Mouse (Mus musculus): ENCODE measurements at regions not wholly inside any gene's neighbourhood (a gene's known extent, or its start where the extent isn't known, plus 50 kb on each side); places are given as distances from the start of the nearest gene placed in this dataset.
A peak's percentile ranks its signal among the peaks of the same experiment; 100 is the strongest.

DNA sequence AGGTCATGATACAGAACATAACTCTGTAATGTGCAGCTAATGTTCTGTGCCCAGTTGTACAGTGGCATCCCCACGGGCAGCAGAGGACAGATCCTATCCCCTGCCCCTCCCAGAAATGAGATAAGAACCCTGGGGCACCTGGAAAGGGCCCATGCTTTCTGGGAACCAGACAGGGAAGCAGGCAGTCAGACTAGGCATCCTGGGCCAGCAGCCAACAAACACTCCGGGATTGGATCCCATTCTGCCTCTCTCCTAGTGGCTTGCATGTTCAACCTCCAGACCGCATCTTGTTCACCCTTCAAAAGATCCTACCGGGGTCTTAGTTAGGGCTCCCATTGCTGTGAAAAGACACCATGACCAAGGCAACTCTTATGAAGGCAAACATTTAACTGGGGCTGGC lies 229.0 kb upstream of the Rpl38 start:
- no peak for DNase-seq (ENCODE audit: low spot score in 2 of 2)

DNA sequence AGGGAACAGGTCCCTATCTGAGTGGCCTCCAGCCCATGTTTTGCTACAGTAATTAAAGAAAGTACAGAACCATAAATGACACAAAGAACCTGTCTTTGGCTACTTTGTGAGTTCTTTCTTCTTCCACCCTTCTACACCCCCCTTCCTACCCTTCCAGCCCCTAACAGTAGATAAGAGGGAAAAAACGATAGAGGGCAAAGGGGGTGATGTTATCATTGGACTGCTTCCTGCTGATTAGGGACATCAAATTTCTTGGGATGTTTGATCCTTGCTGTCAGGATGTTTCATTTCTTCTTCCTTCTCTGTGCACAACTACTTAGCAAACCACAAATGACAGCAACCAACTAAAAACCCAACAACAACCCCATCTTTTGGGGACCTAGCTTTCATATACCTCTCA lies 232.5 kb upstream of the Rpl38 start:
- no peak for DNase-seq (ENCODE audit: low spot score in 2 of 2)

DNA sequence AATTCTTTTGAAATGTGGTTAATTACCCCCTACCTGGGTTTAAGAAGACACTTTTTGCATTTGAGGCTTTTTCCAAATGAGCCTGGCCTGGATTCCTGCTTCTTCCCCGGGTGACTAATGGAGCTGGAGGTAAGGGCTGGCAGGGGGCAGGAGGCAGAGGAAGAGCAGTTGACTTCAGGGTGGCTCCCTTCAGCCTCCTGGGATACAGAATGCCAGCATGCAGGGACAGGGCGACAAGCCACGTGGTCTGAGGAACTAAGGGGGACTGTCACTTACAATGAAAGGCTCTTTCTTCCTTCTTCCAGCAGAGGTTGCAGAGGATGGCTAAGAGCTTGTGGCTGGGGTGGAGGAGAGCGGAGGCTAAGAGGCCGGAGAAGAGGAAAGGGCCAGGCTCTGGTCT lies 234.8 kb upstream of the Rpl38 start:
- DNase-seq (ENCODE audit: low spot score in 2 of 2) = no peak

DNA sequence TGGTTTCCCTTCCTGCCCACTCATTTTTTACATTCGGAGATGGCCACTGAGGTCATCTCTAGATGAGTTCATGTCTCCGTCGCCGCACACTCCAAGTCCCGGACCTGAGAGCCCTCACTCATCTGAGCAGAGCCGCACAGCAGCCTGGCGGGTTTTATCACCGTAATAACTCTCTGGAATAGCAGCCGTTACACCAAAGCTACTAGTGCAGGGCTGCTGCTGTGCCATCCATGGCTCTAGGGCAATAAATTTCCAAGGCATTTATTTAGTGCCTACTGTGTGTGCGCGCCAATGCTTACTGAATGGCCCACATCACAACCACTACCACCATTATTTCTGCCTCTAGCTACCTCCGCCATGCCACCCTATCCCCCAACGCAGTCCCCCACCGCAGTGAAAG lies 242.9 kb upstream of the Rpl38 start:
- DNase-seq (ENCODE audit: low spot score in 2 of 2) = no peak

DNA sequence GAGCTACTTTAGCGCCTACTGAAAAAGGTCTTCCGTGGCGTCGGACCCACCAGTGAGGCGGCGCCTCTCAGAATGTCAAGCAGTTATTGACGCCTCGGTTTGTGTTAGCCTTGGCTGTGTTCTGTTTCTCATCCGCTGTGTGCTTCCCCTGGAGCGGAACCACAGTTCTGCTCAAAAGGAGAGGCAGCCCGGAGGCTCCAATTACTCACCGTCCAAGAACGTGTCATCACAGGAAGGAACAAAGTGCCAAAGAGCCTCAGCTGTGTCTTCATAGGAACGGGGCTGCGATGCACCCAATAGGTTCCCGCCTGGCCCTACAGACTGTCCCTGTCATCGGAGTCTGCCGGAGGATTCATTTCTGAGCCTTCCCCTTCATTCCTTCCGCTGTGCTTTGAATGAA lies 245.0 kb upstream of the Rpl38 start:
- no peak for DNase-seq (ENCODE audit: low spot score in 2 of 2)

DNA sequence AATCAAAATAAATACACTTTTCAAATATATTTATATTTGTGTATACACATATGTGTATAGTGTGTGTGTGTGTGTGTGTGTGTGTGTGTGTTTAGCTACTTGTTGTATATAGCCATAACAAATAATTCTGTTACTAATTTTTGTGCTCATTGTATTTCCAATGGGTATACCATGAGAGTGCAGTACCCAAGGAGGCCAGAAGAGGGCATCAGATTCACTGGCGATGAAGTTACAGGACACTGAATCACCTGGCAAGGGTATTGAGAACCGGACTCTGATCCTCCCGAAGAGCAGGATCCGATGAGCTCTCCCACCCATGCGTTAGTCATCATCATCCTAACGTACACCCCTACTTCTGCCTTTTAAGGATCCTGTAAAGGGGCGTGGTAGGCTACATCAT lies 249.3 kb upstream of the Rpl38 start:
- DNase-seq (ENCODE audit: low spot score in 2 of 2) = no peak

DNA sequence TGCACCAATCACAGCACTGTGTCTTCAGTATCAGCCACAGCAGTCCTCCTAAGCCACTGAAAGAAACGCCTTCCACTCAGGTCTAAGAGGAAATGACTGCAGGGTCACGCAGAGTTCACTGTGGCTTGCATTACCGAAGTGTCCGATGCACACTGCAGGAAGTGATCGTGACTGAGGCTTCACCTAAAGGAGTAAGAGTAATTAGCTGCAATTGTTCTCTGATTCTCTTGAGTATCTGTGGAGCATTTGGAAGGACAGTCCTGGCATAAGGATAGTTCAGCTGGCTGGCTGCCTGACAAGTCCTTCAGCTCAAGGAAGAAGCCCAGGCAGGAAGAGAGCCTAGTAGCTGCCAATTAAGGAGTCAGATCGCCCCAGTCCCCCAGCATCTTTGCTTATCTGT lies 252.2 kb upstream of the Rpl38 start:
- DNase-seq (ENCODE audit: low spot score in 2 of 2) = peak in 1 of 2 experiments; percentile 14

DNA sequence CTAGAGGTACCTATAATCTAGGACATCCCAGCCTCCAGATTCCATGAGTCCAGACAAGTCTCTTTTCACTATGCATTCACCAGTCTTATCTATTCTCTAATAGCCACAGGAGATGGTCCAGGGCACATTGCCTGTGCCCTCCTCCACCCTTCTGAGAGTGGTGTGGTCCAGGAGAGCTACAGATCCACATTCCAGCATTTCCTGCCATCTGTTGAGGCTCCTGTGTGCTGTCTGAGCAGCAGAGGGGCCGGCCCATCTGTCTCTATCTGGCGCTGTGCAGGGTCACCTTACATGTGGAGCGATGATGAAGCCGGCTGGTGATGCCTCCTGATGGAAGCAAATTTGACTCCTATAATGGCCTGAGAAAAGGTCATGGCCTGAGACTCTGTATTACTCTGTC lies 263.9 kb upstream of the Rpl38 start:
- no peak for DNase-seq (ENCODE audit: low spot score in 2 of 2)

DNA sequence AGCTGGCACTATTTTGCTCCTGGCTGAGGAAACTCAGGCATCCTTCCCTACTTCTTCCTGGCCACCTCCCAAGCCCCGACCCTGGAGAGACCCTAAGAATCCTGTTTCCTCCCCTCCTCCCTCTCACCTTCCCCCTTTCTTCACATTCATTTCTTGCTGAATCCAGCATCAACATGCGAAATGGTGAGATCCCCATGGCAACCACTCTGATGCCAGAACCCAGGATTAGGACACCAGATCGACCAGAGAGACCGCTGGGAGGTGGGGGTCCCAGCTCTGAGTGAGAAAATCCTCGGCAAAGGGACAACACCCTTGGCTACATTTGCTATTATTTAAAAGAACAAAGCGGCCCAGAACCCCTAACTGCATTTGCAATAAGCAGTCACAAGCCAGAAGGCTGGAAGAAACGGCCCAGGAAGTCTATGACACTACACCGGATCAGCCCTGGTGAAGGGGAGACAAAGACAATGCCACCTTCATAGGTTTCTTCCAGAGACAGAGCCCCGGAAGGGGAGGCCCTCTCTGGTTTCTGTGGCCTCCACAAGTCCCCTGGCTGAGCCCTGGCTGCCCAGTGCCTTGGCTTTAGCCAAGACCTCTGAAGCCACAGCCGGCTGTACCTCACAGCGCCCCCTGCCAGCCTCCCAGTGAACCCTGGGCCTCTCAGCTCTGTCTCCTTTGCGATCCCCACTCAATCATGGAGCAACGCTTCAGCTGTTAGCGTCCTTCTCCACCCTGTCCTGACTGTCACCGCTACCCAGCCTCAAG lies 265.6 kb upstream of the Rpl38 start:
- no peak for DNase-seq (ENCODE audit: low spot score in 2 of 2)

DNA sequence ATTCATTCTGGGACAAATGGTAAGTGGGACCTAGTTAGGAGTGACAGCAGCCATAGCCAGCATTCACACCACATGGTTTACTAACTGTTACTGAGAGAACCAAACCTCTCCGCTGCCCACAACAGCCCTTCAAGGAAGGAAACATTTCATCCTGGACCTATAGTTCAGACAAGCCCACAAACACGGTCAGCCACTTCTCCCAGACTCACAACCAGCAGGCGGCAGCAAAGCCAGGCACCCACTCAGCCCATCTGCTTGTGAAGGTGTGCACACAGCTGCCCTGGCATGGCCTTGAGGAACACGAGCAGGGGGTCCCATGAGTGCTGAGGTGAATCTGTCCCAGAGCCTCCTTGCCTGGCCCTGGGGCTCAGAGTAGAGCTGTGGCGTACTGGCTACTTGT lies 267.6 kb upstream of the Rpl38 start:
- DNase-seq (ENCODE audit: low spot score in 2 of 2) = no peak

DNA sequence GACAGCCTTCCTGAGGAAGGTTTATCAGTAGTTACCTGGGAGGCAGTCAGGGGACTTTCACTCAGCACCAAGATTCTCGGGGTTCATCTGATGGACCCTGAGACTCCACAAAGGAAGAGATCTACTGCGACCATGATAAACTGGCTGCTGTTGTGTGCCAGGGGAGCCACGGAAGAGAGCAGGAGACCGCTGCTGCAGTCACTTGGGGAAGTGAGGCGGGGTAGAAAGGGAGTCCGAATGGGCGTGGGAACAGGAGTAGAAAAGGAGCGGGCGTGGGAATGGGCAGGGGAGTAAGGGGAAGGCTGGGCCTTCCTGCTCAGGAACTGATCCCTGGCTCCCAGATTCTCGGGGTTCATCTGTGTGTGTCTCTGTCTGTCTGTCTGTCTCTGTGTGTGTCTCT lies 276.2 kb upstream of the Rpl38 start:
- no peak for DNase-seq (ENCODE audit: low spot score in 2 of 2)

DNA sequence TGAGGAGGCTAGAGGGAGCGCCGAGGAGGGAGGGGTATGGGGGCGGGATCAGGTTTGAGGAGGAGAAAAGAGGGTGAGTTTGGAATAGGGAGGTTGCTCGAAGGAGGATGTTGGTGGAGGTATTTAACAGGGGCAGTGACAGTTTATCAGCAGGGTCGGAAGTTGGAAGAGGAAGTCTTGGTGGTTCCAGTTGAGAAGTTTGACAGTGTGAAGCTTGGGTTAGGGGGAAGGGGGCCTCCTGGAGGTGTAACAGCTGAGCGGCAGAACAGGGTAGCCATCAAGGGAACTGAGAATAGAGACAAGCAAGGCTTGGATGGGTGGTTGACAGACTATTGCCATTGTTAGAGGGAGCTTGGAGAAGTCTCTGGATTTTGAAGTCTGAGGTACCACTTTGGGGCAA lies 276.8 kb upstream of the Rpl38 start:
- DNase-seq (ENCODE audit: low spot score in 2 of 2) = peak in 1 of 2 experiments; percentile 51

DNA sequence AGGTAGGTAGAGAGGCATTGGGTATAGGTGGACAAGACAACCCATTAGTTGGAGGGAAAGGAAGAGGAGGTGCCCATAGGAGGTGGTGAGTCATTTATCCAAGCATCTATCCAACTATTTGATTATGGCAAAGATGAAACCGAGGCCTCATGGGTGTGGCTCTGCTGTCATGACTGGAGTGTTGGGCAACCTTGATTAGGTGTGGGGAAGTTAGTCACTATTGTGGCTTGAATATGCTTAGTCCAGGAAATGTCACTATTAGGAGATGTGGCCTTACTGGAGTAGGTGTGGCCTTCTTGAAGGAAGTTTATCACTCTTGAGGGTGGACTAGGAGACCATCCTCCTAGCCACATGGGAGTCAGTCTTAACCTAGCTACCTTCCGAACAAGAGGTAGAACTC lies 281.2 kb upstream of the Rpl38 start:
- DNase-seq (ENCODE audit: low spot score in 2 of 2) = no peak

DNA sequence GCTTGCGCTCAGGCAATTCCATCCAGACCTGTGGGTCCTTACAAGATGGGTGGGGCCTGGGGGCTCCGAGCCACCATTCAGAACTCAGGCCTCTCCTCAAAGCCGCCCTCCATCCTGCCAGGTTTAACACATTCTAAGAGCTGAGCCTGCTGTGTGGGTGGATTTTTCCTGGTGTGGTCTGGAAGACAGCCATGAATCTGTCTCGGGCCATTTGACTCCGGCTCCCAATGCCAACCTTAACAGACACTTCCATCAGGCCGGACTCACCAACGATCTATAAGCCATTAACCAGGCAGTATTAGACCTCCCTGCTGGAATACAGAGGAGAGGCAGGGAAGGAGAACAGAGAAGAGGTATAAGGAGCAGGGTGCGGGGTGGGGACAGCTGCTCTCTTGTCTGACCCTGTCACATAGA lies 288.9 kb upstream of the Rpl38 start:
- DNase-seq (ENCODE audit: low spot score in 2 of 2) = no peak

DNA sequence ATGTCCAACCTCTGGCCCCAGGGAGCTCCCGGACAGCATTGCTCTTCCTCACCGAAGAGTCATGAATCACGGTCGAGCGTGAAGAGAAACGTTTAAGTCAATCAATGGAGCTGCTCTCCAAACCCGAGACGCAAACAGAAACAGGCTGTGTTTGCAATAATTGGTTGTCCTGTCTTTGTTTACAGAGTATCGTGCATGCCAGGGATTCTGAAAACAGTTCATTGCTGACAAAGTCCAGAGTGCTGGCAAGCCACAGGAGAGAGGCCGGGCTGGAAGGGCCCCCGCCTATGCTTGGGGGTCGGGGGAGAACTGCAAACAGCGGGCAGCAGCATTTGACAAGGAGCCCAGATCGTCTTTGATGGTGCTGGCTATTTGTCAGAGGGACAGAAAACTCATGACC lies 292.4 kb upstream of the Rpl38 start:
- no peak for DNase-seq (ENCODE audit: low spot score in 2 of 2)

DNA sequence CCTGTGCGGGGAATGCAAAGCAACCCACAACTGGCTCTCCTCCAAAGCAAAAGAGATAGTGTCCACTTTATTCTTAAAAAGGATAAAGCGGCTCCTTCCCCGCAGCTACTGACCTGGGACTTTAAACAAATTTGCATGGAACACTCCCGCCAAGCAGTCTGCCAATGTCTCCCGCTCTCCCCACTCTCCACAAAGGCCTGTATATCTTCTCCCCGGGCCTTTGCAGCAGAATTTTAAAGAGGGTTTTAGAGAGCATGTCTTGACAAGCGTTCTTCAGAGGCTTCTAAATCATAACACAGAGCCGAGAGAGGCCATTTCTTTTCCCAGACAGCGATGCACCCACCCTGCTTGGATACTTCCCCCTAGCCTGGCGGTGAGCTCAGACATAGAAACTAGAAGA lies 297.6 kb upstream of the Rpl38 start:
- DNase-seq (ENCODE audit: low spot score in 2 of 2) = no peak

DNA sequence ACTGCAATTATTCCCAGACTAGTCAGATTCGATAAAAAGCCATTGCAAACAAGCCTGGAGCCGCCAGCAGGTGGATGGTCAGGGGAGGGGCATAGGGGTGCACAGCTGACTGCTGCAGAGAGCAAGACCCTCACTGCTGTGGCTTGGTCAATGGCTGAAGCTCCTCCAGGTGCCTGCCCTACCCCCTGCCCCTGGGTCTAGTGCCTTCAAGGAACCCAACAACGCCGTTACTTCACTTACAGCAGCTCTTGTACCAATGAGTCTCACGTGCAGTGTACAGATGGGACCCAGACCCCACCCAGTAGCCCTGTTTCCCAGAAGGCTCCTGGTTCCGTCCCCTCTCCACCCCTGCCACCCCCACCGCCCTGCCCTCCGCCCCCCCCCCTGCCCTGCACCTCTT lies 300.5 kb upstream of the Rpl38 start:
- DNase-seq (ENCODE audit: low spot score in 2 of 2) = no peak

DNA sequence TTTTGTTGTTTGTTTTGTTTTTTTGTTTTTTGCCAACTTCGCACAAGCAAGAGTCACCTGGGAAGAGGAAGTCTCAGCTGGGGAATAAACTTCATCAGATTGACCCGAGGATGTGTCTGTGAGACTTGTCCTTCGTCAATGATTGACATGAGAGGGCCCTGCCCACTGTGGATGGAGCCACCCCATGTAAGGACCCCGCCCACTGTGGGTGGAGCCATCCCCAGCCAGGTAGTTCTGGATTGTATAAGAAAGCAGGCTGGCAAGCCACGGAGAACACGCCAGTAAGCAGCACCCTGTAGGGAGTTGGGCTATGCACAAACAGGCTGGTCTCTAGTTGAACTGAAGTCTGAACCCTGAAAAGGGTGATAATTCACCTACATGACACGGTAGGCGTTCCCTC lies 294.1 kb upstream of the Sdk2 start:
- no peak for DNase-seq (ENCODE audit: low spot score in 2 of 2)

DNA sequence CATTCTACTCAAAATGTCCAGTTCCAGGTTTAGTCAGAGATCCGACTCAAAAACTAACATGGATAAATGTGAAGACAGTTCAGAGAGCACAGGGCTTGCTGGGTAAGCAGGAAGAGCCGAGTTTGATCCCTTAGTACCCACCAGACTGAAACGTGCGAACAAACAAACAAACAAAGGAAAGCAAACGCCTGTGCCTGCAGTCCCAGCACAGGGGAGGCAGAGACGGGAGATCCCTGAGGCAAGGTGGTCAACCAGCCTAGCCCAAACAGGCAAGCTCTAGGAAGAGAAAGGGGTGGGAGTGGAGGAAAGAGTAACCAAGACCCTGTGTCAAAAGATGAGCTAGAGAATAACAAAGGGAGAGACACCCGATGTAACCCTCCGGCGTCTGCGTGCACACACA lies 293.5 kb upstream of the Sdk2 start:
- no peak for DNase-seq (ENCODE audit: low spot score in 2 of 2)

DNA sequence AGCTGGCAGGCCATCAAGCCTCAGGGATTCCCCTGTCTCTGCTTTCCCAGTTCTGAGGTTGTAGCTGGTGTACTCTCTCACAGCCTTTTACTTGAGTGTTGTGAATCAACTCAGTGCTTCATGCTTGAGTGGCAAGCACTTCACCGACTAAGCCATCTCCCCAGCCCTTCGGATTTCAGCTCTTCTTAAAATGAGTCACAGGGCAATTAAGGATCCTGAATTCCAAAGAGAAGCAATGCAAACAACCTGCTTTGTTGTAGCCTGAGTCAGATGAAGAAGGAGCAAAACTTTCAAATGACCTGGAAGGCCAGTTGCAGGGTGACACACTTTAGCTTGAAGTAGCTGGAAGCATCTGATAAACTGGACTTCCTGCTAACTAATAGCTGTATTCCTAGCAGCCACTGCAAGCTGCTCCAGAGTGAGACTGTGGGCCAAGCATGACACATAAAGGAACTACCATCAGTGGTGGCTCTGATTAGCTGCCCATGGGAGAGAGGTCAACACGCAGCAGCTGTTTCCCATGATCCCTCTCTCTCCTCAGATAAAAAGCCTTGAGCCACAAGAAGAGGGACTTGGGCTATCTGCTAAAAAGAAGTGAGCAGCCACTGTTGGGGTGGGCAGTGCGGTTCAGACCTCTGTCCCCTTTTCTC lies 285.4 kb upstream of the Sdk2 start:
- DNase-seq (ENCODE audit: low spot score in 2 of 2) = no peak

DNA sequence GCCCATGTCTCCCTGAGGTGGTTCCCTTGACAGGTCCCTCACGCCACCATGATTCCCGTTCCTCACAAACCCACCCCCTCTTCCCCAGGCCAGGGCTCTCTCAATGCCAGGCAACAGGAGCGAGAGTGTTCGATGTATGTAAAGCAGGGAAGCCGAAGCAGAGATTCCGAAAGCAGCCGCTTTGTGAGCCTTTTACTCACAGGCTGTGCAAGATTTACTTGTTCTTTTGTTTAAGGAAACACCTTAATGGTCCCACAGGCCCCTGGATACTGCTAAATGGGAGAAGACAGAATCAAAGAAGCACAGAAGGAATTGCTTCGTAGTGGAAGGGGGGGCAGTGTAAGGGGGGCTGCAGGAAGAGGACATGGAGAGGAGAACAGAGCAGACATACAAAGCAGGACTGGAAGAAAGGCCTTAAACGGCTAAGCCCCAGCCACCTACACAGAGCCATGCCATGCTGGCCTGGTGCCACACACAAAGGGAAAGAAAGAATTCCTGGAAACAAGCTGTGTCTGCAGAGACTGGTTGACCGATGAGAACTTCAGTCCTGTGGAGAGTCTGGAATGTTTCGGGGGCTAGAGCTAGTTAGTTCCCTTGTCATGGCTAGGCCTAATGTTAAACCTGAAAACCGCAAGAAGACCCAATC lies 270.1 kb upstream of the Sdk2 start:
- DNase-seq (ENCODE audit: low spot score in 2 of 2) = no peak

DNA sequence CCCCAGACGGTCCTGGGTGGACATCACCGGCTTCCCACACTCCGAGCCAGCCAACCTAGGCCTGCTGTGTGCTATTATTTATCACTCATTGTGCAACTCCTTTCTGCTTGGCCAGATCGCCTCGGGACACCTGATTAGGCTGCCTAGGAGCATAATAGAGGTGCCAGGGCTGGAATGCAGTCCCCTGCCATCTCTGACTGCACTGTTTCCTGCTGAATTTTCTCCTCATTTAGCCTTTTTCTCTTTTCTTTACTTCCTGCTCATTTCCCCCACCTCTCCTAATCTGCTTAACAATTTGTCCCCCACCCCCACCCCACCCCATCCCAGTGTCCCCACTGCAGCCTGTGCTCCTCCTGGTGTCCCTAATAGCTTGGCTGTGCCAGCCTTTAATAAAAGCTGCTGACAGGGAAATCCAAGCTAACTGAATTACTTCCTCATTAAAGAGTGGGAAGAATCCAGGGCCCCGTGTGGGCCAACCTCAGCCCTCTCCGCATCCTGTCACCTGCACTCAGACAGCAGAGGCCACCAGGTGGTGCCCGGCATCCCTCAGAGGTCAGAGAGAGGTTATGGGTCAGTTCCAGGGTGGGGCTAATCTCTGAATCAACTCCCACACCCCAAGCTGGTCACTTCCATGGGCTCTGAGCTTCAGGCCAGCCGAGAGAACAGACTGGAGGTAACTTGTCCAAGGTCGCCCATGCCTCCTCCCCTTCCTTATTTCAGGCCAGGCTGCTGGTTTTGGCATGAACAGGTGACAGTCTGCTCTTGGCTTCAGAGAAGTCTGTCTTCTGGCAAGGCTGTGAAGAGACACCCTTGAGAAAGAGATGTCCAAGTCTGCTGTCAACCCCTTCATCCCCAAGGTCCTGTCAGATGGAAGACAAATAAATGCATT lies 269.3 kb upstream of the Sdk2 start:
- DNase-seq (ENCODE audit: low spot score in 2 of 2) = no peak
